Mouse (Mus musculus): Measurements from ENCODE around the gene Atg5. TPM values are rescaled to one million over a fixed set of nuclear protein-coding genes. Genes with fewer than 3 reads are reported as not detected.
A peak's percentile ranks its signal among the peaks of the same experiment; 100 is the strongest.

Gene Atg5
- polyA plus RNA-seq, 1 experiment from 2014 or later, result 19.9 TPM

DNA sequence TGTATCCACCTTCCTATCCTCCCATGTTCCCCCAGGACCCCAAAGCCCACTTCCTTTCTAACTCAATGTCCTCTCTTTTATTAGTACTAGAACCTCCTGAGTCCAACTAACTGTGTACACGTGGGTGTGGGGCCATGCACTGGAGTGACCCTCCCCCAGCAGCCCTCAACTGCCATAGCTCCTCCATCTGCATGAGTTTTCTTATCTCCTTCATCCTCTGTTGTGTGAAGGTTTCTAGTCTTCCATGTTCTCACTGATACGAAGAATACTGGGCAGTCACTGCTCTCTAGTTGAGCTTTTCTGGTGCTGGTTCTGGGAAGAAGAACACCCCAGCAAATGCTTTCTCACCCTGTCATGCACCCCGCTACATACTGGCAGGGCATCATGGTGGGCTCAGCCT lies 104.1 kb downstream of the Atg5 start:
- Histone ChIP-seq H3K27me3 (no peaks in the 10 kb centered on the region), H3K9me3 (replicated peaks) (no peaks in the 10 kb centered on the region), H3K4me2 (no peak overlapping the region), H3K27ac (replicated peaks) (no peak overlapping the region), H3K4me3 (replicated peaks) (no peak overlapping the region), H3K4me1 (replicated peaks) (peaks cover 22% of the 10 kb centered on the region), H3K9ac (no peak overlapping the region), H3K36me3 (replicated peaks) (no peaks in the 10 kb centered on the region)
- 32% methylated on average over 3 of the region's 3 CpGs for WGBS (ENCODE audit: insufficient replicate concordance)
- ATAC-seq (ENCODE audit: insufficient read depth), result peak; percentile 64

DNA sequence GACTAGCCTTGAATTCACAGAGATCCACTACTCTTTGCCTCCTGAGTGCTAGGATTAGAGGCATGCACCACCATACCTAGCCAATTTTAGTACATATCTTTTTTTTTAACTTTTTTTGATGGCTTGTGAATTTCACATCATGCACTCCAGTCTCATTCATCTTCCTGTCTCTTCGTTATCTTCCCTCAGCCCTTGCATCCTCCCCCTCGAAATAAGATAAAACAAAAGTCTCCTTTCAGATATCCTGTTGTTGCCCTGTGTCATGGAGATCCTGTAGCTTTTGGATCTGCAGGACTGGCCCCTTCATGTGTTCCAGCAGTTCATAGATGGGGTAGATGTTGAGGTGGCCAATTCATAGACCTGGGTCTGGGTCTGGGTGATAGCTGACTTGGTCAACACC lies 106.5 kb downstream of the Atg5 start:
- H3K9ac ChIP-seq, result no peak overlapping the region
- no peak; the same call in 1 of the 2 replicates for ATAC-seq (ENCODE audit: insufficient read depth)
- 14% methylated on average over 2 of the region's 2 CpGs for WGBS (ENCODE audit: insufficient replicate concordance)
- no peaks in the 10 kb centered on the region for H3K36me3 ChIP-seq (replicated peaks)
- no peak overlapping the region for H3K27ac ChIP-seq (replicated peaks)
- no peaks in the 10 kb centered on the region for H3K27me3 ChIP-seq
- H3K4me1 ChIP-seq (replicated peaks), result peaks cover 22% of the 10 kb centered on the region
- no peak overlapping the region for H3K4me3 ChIP-seq (replicated peaks)
- no peaks in the 10 kb centered on the region for H3K9me3 ChIP-seq (replicated peaks)
- no peak overlapping the region for H3K4me2 ChIP-seq

DNA sequence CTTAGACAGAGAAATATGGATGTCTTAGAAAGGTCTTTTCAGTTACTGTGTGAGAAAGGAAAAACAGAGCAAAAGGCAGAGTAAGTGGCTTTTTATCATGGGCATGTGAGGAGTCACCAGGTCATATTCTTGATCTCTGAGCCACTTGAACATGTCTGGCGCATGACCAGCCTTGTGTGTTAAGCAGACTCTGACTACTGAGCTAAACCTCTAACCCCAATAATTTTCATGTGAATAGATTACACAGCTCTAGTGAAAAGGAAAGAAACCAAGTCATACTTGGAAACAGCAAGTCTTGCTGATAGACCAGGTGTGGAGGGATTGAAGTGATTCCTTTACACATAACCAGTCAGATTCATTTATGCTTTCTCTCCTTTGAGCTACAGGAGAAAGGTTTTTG lies 107.3 kb downstream of the Atg5 start:
- no peaks in the 10 kb centered on the region for H3K9me3 ChIP-seq (replicated peaks)
- peaks cover 28% of the 10 kb centered on the region for H3K4me1 ChIP-seq (replicated peaks)
- ATAC-seq (ENCODE audit: insufficient read depth), result no peak
- H3K4me2 ChIP-seq, result no peak overlapping the region
- WGBS (ENCODE audit: insufficient replicate concordance), result 88% methylated on average over 1 of the region's 1 CpGs
- no peak overlapping the region for H3K4me3 ChIP-seq (replicated peaks)
- no peaks in the 10 kb centered on the region for H3K27me3 ChIP-seq
- H3K9ac ChIP-seq, result no peak overlapping the region
- no peak overlapping the region for H3K27ac ChIP-seq (replicated peaks)
- no peaks in the 10 kb centered on the region for H3K36me3 ChIP-seq (replicated peaks)

DNA sequence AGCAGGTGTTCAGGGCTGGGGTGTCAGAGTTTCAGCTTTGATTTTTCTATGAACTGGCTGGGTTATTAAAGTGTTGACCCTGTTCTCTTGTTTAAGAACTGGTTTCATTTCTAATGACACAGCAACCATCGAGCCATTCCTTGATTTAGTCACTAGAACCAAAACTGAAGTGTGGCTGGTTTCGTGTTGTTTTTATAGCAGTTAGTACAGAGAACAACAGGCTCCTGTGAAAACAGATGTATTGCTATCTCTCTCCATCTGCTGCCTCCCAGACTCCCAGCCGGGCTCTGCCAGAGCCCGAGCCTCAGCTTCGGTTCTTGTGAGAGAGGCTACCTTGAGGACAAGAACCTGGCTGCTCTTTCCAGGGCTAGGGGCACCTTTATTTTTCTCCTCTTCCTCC lies 109.7 kb downstream of the Atg5 start:
- Histone ChIP-seq H3K4me1 (replicated peaks) (peaks cover 35% of the 10 kb centered on the region), H3K4me2 (no peak overlapping the region), H3K27ac (replicated peaks) (no peak overlapping the region), H3K27me3 (no peaks in the 10 kb centered on the region), H3K9ac (no peak overlapping the region), H3K4me3 (replicated peaks) (no peak overlapping the region), H3K36me3 (replicated peaks) (no peaks in the 10 kb centered on the region), H3K9me3 (replicated peaks) (no peaks in the 10 kb centered on the region)
- 34% methylated on average over 5 of the region's 5 CpGs for WGBS (ENCODE audit: insufficient replicate concordance)
- no peak for ATAC-seq (ENCODE audit: insufficient read depth)

DNA sequence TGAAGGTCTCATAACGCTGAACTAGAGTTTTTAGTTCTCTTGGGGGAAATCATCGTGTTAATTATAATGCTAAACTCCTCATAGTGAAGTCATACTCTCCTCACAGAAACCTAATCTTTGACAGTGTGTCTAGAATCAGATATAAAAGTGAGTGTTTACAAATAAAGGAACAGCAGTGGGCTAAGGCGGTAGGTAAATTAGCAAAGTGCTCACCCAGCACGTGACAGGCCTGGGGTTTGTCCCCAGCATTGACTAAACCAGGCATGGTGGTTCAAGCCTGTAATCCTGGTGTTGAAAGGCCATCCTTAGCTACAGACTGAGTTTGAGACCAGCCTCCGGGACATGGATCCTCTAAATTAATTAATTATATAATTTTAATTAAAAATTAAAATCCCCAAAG lies 110.2 kb downstream of the Atg5 start:
- Histone ChIP-seq H3K36me3 (replicated peaks) (no peaks in the 10 kb centered on the region), H3K9me3 (replicated peaks) (no peaks in the 10 kb centered on the region), H3K4me3 (replicated peaks) (no peak overlapping the region), H3K27ac (replicated peaks) (no peak overlapping the region), H3K27me3 (no peaks in the 10 kb centered on the region), H3K4me1 (replicated peaks) (peaks cover 33% of the 10 kb centered on the region), H3K9ac (no peak overlapping the region), H3K4me2 (no peak overlapping the region)
- 75% methylated on average over 5 of the region's 5 CpGs for WGBS (ENCODE audit: insufficient replicate concordance)
- ATAC-seq (ENCODE audit: insufficient read depth), result no peak

DNA sequence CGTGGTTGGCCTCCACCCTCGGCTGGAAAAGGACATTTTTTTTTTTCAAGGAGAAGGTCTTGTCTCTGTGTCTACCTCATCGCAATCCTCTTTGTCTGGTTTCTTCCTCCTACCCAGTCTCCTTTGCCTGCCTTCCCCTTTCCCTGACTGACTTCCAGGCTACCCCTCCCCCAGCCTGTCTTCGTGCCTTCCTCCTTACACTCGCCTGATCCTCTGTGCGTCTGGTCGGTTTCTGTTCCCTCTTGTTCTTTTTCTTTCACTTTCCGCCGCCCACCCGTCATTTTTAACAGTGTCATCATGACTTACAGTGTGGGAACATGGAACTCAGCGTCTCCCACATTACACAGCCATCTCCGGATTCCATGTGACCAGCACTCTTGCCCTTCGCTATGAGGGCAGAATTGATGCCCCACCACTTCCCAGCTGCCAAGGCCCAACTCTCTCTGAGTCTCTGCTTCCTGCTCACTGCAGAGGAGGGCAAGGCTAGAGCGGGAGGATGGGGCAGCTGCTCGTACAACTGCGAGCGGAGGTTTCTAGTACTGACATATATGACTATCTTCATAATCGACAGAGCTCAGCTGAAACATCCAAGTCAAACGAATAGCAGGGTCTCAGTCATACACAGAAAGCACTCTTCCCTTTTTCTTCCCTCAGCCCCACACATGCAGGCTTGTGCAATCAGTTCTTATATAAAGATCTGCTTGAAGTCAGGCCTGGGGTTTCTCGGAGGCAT lies 112.5 kb downstream of the Atg5 start:
- H3K9ac ChIP-seq, result no peak overlapping the region
- WGBS (ENCODE audit: insufficient replicate concordance), result 19% methylated on average over 20 of the region's 20 CpGs
- H3K36me3 ChIP-seq (replicated peaks), result no peaks in the 10 kb centered on the region
- H3K4me2 ChIP-seq, result peak overlapping the region; percentile 66
- no peaks in the 10 kb centered on the region for H3K9me3 ChIP-seq (replicated peaks)
- H3K27me3 ChIP-seq, result no peaks in the 10 kb centered on the region
- peak overlapping the region; percentile 42 for H3K4me3 ChIP-seq (replicated peaks)
- ATAC-seq (ENCODE audit: insufficient read depth), result peak; percentile 60
- peaks cover 20% of the 10 kb centered on the region for H3K4me1 ChIP-seq (replicated peaks)
- peak overlapping the region; percentile 66; the same call in 1 of the 2 replicates for H3K27ac ChIP-seq (replicated peaks)

DNA sequence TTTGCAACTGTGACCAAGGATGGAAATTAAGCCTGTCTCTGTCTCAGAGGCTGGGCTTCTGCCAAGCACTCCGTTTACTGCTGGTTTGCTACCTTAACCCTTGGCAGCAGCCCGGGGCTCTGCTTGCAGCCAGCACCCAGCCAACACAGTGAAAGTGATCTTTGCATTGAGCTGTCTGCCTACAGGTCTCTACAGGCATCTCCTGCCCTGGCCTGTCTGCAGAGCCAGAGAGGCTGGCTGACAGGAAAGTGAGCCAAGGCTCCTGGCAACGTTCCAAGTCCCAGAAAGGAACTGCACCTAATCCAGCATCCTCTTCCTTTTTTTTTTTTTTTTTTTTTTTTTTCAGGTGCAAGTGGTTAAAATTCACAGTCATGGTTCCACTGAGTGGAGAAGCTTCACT lies 113.2 kb downstream of the Atg5 start:
- H3K4me1 ChIP-seq (replicated peaks), result peaks cover 20% of the 10 kb centered on the region
- WGBS (ENCODE audit: insufficient replicate concordance), result 30% methylated on average over 3 of the region's 3 CpGs

DNA sequence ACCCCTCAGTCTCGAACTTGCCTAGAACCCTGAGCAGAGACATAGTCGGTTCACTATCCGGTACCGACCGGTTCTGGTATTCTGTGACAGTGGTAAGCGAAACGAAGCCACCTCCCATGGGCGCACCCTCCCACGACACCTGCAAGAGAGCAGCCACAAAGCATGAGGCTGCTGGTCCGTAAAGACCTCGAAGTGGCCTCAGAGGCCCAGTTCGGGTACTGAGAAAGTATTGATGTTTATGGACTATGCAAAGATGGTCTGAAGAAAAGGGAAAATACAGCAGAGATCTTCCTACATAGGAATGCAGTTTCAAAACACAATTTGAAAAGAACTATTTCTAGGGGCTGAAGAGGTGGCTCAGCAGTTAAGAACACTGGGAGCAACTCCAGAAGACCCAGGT lies 113.8 kb downstream of the Atg5 start:
- no peak overlapping the region for H3K27ac ChIP-seq (replicated peaks)
- no peaks in the 10 kb centered on the region for H3K9me3 ChIP-seq (replicated peaks)
- no peak for ATAC-seq (ENCODE audit: insufficient read depth)
- no peak overlapping the region for H3K9ac ChIP-seq
- H3K4me1 ChIP-seq (replicated peaks), result peaks cover 20% of the 10 kb centered on the region
- no peak overlapping the region for H3K4me2 ChIP-seq
- 83% methylated on average over 12 of the region's 12 CpGs for WGBS (ENCODE audit: insufficient replicate concordance)
- H3K36me3 ChIP-seq (replicated peaks), result no peaks in the 10 kb centered on the region
- no peaks in the 10 kb centered on the region for H3K27me3 ChIP-seq
- H3K4me3 ChIP-seq (replicated peaks), result no peak overlapping the region

More for the DNA sequence above, 113.2 kb downstream of the Atg5 start:
- Histone ChIP-seq H3K4me2 (no peak overlapping the region), H3K9ac (no peak overlapping the region), H3K36me3 (replicated peaks) (no peaks in the 10 kb centered on the region), H3K27me3 (no peaks in the 10 kb centered on the region), H3K9me3 (replicated peaks) (no peaks in the 10 kb centered on the region), H3K27ac (replicated peaks) (no peak overlapping the region), H3K4me3 (replicated peaks) (no peak overlapping the region)
- ATAC-seq (ENCODE audit: insufficient read depth), result no peak

DNA sequence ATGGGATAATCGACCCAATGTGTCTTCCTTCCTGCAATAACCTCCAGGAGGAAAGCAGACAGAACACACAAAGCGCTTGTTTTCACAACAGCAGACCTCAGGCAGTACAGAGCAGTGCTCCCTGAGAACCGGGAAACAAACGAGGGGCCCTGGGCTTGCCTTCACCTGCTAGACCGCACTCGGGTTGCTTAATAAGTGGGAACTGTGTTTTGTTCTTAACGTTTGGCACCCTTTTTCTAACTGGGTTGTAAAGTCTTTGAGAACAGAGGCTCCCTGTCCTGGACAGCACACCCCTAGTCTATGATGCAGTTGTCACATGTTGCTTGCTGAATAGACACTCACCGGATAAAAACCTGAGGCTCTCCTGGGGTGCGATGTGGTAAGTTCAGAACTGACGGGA lies 115.1 kb downstream of the Atg5 start:
- Histone ChIP-seq H3K27me3 (no peaks in the 10 kb centered on the region), H3K27ac (replicated peaks) (no peak overlapping the region), H3K9me3 (replicated peaks) (no peaks in the 10 kb centered on the region), H3K36me3 (replicated peaks) (no peaks in the 10 kb centered on the region), H3K9ac (no peak overlapping the region), H3K4me1 (replicated peaks) (peaks cover 20% of the 10 kb centered on the region), H3K4me2 (no peak overlapping the region), H3K4me3 (replicated peaks) (no peak overlapping the region)
- no peak for ATAC-seq (ENCODE audit: insufficient read depth)
- 57% methylated on average over 10 of the region's 10 CpGs for WGBS (ENCODE audit: insufficient replicate concordance)

DNA sequence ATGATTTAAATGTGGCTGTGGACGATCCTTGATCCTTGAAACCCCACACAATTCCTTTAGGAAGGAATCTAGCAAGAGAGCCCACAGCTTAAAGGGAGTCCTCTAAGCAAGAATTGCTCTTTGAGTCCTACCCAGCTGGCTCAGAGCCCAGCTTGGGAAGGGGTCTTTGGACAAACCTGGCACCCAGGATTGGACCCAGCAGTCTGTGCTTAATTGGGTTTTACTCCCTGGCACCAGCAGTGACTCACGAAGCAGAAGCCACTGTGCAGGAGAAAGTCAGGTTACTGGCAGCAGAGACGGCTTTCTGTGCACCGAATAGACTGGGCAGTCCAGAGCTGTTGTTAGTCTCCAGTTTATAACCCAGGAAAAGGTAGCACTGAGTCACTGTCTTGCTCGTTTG lies 117.1 kb downstream of the Atg5 start:
- no peak overlapping the region for H3K4me2 ChIP-seq
- no peak overlapping the region for H3K27ac ChIP-seq (replicated peaks)
- no peaks in the 10 kb centered on the region for H3K9me3 ChIP-seq (replicated peaks)
- no peak overlapping the region for H3K9ac ChIP-seq
- no peaks in the 10 kb centered on the region for H3K27me3 ChIP-seq
- H3K4me1 ChIP-seq (replicated peaks), result peaks cover 17% of the 10 kb centered on the region
- no peak for ATAC-seq (ENCODE audit: insufficient read depth)
- 69% methylated on average over 5 of the region's 5 CpGs for WGBS (ENCODE audit: insufficient replicate concordance)
- H3K36me3 ChIP-seq (replicated peaks), result no peaks in the 10 kb centered on the region
- no peak overlapping the region for H3K4me3 ChIP-seq (replicated peaks)

DNA sequence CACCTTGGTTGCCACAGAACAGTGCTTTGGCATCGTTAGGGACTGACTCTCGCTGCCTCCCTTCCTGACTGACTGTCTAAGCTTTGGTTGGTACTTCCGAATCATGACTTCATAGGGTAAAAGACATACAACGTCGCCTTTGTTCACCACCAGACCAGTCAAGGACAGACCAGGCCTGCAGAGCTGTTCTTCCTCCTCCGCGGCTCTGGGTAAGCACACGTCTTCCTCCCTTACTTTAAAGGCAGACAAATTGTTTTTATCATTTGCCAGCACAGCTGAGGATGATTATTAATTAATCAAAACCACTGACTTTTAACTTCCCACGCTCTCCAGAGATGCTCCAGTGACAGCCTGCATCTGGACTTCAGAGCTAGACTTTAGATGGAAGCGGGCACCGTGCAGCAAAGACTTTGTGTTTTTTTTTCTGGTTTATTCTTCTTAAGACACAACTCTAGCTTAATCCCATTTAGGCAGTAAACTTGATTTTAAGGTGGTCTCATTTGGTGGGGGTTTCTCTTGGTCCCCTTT lies 120.6 kb downstream of the Atg5 start:
- no peak for ATAC-seq (ENCODE audit: insufficient read depth)
- H3K36me3 ChIP-seq (replicated peaks), result no peaks in the 10 kb centered on the region
- WGBS (ENCODE audit: insufficient replicate concordance), result 77% methylated on average over 11 of the region's 11 CpGs
- no peak overlapping the region for H3K4me2 ChIP-seq
- H3K4me3 ChIP-seq (replicated peaks), result no peak overlapping the region
- H3K9ac ChIP-seq, result no peak overlapping the region
- H3K9me3 ChIP-seq (replicated peaks), result no peaks in the 10 kb centered on the region
- no peaks in the 10 kb centered on the region for H3K27me3 ChIP-seq
- no peaks in the 10 kb centered on the region; the same call in 1 of the 2 replicates for H3K4me1 ChIP-seq (replicated peaks)
- no peak overlapping the region for H3K27ac ChIP-seq (replicated peaks)

DNA sequence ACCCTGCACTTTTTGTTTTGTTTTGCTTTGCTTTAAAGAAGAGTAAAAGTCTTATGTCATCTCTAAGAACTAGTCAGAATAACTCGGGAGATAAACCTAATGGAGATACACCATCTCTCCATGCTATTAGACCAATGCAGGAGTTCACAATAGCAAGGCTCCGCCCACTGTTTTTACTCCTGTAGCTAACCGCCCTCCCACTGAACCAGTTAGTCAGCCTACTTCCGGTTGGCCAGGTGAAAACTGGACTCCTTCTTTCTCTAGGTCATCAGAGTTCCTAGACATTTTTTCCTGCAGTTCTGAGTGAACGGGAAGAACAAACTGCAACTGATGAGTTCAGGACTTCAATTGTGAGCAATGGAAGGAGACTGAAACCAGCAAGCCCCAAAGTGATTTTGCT lies 122.1 kb downstream of the Atg5 start:
- Histone ChIP-seq H3K9me3 (replicated peaks) (no peaks in the 10 kb centered on the region), H3K4me2 (no peak overlapping the region), H3K27ac (replicated peaks) (no peak overlapping the region), H3K4me3 (replicated peaks) (no peak overlapping the region), H3K9ac (no peak overlapping the region), H3K27me3 (no peaks in the 10 kb centered on the region), H3K36me3 (replicated peaks) (no peaks in the 10 kb centered on the region), H3K4me1 (replicated peaks) (no peaks in the 10 kb centered on the region; the same call in 1 of the 2 replicates)
- ATAC-seq (ENCODE audit: insufficient read depth), result no peak
- 54% methylated on average over 5 of the region's 5 CpGs for WGBS (ENCODE audit: insufficient replicate concordance)
